Mouse (Mus musculus) cortical plate, adult 2 months (tissue): ENCODE results near the gene Ccdc114.

Experiments used
- CTCF ChIP-seq: fragments of 200-500 bp; IDR thresholded peaks from 2 replicates; pipeline ENCODE4 v1.5.1; 2011; ENCODE audit warnings: mild to moderate bottlenecking, control low read depth, low read length; ENCODE audit not compliant: insufficient read depth; ENCODE audit errors: extremely low read depth
- POLR2A ChIP-seq: fragments of 200-500 bp; IDR thresholded peaks from 2 replicates; pipeline ENCODE4 v1.6.1; 2011; ENCODE audit warnings: mild to moderate bottlenecking, low read length, control low read depth; ENCODE audit not compliant: insufficient read depth; ENCODE audit errors: extremely low read depth

DNA sequence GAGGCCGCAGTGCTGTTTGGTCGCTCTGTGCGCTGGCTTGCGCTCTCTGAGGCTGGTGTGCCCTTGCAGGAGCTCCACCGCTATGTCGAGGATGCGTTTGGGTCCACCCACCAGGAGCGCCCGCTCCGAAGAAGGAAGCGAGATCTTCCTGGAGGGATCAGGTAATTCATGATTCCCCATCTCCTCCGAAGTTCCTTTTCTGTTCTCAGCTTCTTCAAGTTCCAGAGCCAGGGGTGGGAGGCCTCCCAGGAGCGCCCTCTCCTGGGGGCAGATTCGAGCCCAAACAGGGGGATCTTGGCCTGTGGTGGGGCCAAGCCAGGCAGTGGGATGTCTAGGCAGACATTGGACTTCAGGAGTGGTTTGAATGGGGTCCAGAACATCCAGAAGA is 551 bp downstream of the Ccdc114 start:
- TF ChIP-seq CTCF (no peak), POLR2A (no peak)
